Mouse (Mus musculus): ENCODE data around the gene Hmgn2.
"Not testable (repeated sequence)": the region's sequence is repeated elsewhere in the genome, so short reads cannot be mapped to it uniquely, and the experiment has no call there.

GRCm38 (mm10) chr4:133918093-133918825 lies 50.2 kb downstream of the Hmgn2 start:
- TF ChIP-seq POLR2A (IDR thresholded peaks at IDR 0.05; ENCODE audit: borderline replicate concordance, insufficient read depth, low read length); CTCF (IDR thresholded peaks at IDR 0.05; ENCODE audit: borderline replicate concordance, insufficient read depth, low read depth, low read length): not testable (repeated sequence)
